Mouse (Mus musculus): ENCODE data around the gene Prkn. TPM values are rescaled to one million over a fixed set of nuclear protein-coding genes. Genes with fewer than 3 reads are reported as not detected.

Prkn gene
- polyA plus RNA-seq, 1 experiment: 5.7 TPM

DNA sequence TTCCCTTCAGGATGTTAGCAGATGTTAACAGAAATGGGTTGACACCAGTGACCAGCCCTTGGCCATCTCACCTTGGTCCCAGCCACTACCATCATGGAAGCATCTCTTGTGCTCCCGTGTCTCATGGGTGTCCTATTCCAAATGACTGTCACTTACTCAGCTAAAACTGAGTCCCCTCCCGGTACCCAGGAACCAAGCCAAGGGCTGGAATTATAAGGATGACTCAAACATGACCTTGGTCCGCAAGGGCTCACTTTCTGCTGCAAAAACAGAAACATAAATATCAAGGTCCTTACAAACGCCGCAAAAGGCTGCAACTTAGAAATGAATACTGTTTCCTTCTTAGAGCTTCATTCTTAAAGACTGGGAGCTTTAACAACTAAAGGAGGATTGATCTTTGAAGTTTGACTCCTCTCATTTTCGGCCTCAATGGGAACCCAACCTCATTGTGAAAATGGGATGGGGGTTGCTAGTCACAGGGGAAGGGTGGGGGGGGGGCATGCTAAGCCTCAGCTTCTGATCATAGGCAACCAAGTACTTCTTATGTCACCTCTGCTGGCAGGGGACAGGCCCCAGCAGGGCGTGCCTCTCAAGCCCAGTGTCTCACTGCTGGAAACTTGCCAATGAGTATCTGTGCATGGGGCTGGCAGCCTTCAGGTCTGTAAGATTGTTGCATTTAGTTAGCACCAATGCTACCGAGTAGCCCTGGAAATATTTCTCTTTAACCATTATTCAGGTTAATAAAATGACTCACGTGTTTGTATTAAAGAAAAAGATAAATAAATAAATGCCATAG lies 1208.7 kb downstream of the Prkn start:
- peak; percentile 58 for DNase-seq (ENCODE audit: low read depth)
- TF ChIP-seq CTCF (IDR thresholded peaks at IDR 0.05; ENCODE audit: borderline replicate concordance, extremely low read depth, insufficient read depth, insufficient read length): no peak
- no peak for TF ChIP-seq POLR2A (IDR thresholded peaks at IDR 0.05; ENCODE audit: borderline replicate concordance, extremely low read depth, insufficient read depth, insufficient read length, poor library complexity, severe bottlenecking)

DNA sequence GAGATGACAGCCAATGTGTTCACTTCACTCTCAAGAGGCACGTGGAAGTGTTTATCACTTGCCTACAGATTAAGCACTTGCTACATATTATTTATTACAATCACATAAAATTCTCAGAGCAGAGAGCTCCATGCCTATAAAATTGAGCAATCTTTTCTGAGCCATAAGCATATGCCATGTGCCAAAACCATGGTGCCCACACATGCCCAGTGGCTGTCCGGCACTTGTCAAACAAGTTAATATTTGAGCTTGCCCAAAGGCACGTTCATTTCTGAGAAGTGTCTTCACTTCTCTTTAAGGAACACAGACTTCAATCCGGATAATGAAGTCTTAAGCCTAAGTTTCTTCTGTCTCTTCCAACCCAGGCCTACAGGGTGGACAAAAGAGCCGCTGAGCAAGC lies 1210.1 kb downstream of the Prkn start:
- no peak for TF ChIP-seq CTCF (IDR thresholded peaks at IDR 0.05; ENCODE audit: borderline replicate concordance, extremely low read depth, insufficient read depth, insufficient read length)
- no peak for TF ChIP-seq POLR2A (IDR thresholded peaks at IDR 0.05; ENCODE audit: borderline replicate concordance, extremely low read depth, insufficient read depth, insufficient read length, poor library complexity, severe bottlenecking)
- no peak for DNase-seq (ENCODE audit: low read depth)

DNA sequence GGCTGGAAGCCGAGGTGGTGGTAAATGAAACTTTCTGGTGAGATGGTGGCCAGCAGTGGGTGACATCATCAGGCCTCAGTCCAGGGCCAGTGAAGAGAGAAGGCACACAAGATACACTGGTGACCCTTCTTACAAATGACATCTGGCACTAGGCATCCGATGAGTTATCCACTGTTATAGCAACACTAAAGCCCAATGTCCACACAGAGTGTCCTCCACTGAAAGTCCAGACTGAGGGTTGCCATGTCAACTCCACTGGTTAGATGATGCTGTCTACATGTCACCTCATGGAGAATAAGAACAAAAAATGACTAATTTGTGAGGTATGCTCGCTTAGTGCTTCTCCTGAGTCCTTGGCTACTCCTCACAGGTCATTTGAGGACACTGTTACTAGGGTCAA lies 1210.8 kb downstream of the Prkn start:
- no peak for TF ChIP-seq POLR2A (IDR thresholded peaks at IDR 0.05; ENCODE audit: borderline replicate concordance, extremely low read depth, insufficient read depth, insufficient read length, poor library complexity, severe bottlenecking)
- no peak for TF ChIP-seq CTCF (IDR thresholded peaks at IDR 0.05; ENCODE audit: borderline replicate concordance, extremely low read depth, insufficient read depth, insufficient read length)
- DNase-seq (ENCODE audit: low read depth): no peak

DNA sequence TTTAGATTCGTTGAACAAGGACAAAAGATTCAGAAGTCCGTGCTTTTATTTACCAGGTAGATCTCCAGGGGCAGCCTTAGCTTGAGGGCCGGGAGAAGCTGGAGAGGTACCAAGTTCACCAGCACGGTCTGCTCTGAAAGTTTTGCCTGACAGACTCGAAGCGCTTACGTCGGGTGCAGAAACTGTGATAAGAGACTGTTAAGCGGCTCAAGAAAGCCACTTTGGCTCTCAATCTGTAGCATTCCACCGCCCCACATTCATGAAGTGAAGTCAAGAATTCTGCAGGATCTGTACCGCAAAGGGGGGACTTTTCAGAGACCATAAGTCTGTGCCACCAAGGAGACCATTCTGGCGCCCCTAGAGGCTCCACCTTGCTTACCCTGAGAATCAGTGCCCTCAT lies 1212.5 kb downstream of the Prkn start:
- DNase-seq (ENCODE audit: low read depth): no peak
- TF ChIP-seq CTCF (IDR thresholded peaks at IDR 0.05; ENCODE audit: borderline replicate concordance, extremely low read depth, insufficient read depth, insufficient read length) (no peak), POLR2A (IDR thresholded peaks at IDR 0.05; ENCODE audit: borderline replicate concordance, extremely low read depth, insufficient read depth, insufficient read length, poor library complexity, severe bottlenecking) (no peak)

DNA sequence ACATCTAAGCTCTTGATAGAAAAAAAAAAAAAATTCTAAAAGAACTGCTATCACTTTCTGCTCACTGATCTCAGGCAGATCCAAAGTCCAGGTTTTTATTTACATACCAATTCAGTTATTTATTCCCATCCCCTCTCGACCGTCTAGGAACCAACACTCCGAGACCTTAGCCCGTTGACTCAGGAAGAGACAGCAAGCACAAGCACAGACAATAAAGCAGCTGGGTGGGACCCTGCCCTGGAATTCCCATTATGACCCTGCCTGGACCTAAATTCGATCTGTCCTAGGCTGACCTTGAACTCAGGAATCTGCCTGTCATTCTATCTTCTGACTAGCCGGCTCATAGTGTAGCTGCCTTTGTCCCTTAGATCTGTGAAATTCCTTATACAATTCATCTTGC lies 1218.9 kb downstream of the Prkn start:
- no peak for TF ChIP-seq CTCF (IDR thresholded peaks at IDR 0.05; ENCODE audit: borderline replicate concordance, extremely low read depth, insufficient read depth, insufficient read length)
- TF ChIP-seq POLR2A (IDR thresholded peaks at IDR 0.05; ENCODE audit: borderline replicate concordance, extremely low read depth, insufficient read depth, insufficient read length, poor library complexity, severe bottlenecking): no peak
- DNase-seq (ENCODE audit: low read depth): no peak

DNA sequence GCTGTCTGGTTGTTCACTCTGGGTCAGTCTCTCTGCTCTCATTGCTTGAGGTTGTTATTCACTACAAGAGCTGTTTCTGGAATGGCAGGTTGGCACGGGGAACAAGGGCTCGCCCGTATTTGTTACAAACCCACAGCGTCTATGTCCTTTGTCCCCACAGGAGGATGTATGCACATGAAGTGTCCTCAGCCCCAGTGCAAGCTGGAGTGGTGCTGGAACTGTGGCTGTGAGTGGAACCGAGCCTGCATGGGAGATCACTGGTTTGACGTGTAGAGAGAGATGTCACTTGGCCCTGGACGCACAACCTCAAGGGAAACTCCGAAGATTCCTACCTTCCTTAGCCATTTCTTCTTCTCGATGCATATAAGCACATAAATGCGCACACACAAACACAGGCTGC lies 1221.2 kb downstream of the Prkn start:
- DNase-seq (ENCODE audit: low read depth): no peak
- TF ChIP-seq POLR2A (IDR thresholded peaks at IDR 0.05; ENCODE audit: borderline replicate concordance, extremely low read depth, insufficient read depth, insufficient read length, poor library complexity, severe bottlenecking) (no peak), CTCF (IDR thresholded peaks at IDR 0.05; ENCODE audit: borderline replicate concordance, extremely low read depth, insufficient read depth, insufficient read length) (no peak)

DNA sequence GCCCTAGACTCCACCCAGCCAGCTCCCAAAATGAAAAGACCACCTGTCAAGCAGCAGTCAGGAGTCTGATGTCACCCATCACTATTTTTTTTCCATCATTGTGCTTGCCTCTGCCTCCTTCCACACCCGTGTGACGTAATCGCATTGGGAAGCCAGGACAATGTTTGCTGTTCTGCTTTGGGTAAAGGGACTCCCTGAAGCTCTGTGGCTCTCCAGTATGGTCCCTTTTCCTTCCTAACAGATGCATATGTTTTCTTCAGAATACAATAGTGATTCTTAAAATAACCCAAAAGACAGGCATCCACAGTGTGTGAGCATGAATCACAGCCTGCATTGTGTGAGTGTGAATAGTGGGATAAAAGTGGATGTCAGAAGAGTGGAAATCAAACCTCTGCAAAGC lies 1222.7 kb downstream of the Prkn start:
- DNase-seq (ENCODE audit: low read depth): peak; percentile 41
- TF ChIP-seq CTCF (IDR thresholded peaks at IDR 0.05; ENCODE audit: borderline replicate concordance, extremely low read depth, insufficient read depth, insufficient read length): no peak
- no peak for TF ChIP-seq POLR2A (IDR thresholded peaks at IDR 0.05; ENCODE audit: borderline replicate concordance, extremely low read depth, insufficient read depth, insufficient read length, poor library complexity, severe bottlenecking)

DNA sequence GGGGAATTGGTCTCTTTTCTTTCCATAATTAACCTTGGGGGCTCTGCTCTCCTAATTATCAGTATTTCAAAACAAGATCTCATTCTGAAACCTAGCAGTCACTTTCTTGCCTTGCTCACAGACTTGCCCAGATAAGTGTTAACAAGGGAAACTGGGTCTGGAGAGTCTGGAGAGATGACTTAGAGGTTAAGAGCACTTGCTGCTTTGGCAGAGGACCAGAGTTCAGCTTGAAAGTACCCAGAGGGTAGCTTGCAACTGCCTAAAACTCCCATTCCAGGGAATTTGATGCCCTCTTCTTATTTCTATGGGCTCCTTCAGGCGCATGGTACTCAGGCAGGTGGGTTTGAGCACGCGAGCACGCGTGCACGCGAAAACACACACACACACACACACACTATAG lies 1223.3 kb downstream of the Prkn start:
- DNase-seq (ENCODE audit: low read depth): no peak
- TF ChIP-seq POLR2A (IDR thresholded peaks at IDR 0.05; ENCODE audit: borderline replicate concordance, extremely low read depth, insufficient read depth, insufficient read length, poor library complexity, severe bottlenecking) (no peak), CTCF (IDR thresholded peaks at IDR 0.05; ENCODE audit: borderline replicate concordance, extremely low read depth, insufficient read depth, insufficient read length) (no peak)

DNA sequence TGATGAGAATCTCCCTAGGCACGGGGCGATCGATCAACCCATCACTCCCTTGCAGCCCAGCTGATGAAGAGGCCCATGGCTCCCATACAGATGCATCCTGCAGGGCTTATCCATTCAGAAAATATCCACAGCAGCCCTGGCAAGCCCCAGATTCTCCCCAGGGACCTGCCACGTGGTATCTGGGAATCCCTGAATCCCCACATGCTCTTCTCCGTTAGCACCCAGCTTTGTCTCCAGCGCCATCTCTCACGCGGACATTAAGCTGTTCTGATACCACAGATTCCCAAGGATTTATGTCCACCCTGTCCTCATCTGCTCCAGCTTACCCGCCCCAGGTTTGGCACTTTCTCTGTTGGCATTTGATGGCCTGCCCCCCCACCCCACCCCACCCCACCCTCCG lies 1225.9 kb downstream of the Prkn start:
- TF ChIP-seq POLR2A (IDR thresholded peaks at IDR 0.05; ENCODE audit: borderline replicate concordance, extremely low read depth, insufficient read depth, insufficient read length, poor library complexity, severe bottlenecking): no peak
- no peak for TF ChIP-seq CTCF (IDR thresholded peaks at IDR 0.05; ENCODE audit: borderline replicate concordance, extremely low read depth, insufficient read depth, insufficient read length)
- no peak for DNase-seq (ENCODE audit: low read depth)

DNA sequence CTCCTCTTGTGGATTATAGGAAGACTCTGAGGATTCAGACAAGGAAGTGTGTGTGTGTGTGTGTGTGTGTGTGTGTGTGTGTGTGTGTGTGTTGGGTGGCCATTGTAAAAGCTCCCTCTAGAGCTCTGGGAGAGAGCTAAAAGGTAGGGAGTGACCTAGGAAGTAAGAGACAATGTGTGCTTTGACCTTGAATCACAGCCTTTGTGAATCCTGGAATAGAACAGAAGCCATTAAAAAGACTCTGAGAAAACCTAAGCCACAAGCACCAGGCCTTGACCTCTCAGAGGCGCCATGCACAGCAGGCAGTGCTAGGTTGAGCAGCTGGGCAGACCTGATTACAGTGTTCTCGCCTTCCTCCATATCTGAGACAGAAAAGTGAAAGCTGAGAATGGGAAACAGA lies 1236.6 kb downstream of the Prkn start:
- DNase-seq (ENCODE audit: low read depth): no peak
- TF ChIP-seq CTCF (IDR thresholded peaks at IDR 0.05; ENCODE audit: borderline replicate concordance, extremely low read depth, insufficient read depth, insufficient read length) (no peak), POLR2A (IDR thresholded peaks at IDR 0.05; ENCODE audit: borderline replicate concordance, extremely low read depth, insufficient read depth, insufficient read length, poor library complexity, severe bottlenecking) (no peak)

DNA sequence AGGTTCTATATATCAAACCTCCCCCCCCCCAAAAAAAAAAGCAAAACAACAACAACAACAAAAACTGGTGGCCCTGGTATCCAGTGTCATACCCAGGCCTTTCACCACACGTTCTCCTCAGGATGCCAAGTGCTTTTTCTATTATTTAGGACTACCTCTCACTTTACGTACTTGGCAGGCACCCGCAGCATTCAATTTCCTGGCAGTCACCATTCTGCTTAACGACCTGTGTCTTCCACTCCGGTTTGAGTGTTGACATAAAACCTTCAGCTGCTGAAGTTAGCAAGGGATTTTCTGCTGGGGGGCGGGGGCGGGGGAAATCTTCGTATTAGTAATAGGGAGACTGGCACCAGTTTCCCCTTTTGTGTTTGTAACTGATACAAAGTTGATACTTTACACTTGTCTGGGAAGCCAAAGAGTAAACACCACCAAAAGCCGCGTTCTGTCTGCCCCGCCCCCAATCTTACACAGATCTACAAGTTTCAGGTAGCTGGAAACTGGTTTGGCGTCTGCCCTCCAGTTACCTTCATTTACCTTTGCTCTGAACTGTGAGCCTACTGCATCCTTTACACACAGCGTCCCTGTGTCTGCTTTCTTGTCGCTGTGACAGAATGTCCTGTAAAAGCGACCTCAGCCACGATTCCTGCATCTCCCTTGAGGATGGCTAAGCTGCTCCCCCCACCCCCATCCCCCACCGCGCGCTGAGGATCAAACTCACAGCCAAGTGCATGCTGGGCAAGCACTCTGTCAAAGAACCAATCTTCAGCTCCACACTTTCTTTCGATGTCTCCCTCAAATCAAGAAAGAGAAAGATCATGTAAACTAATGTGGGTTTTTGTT lies 1240.7 kb downstream of the Prkn start:
- DNase-seq (ENCODE audit: low read depth): peak; percentile 24
- no peak for TF ChIP-seq CTCF (IDR thresholded peaks at IDR 0.05; ENCODE audit: borderline replicate concordance, extremely low read depth, insufficient read depth, insufficient read length)
- no peak for TF ChIP-seq POLR2A (IDR thresholded peaks at IDR 0.05; ENCODE audit: borderline replicate concordance, extremely low read depth, insufficient read depth, insufficient read length, poor library complexity, severe bottlenecking)
